Mouse (Mus musculus) MEL (cell line): Measurements from ENCODE around the gene Gm20890. TPM values are rescaled to one million over a fixed set of nuclear protein-coding genes. Genes with fewer than 3 reads are reported as not detected.
"Not testable (repeated sequence)": the region's sequence is repeated elsewhere in the genome, so short reads cannot be mapped to it uniquely, and the experiment has no call there.

ENCODE experiments used
- DNase-seq: peaks from one replicate; pipeline ENCODE4 v3.0.0; 2011; ENCODE audit warnings: low read depth, low spot score
- H3K27ac ChIP-seq: 2 replicates; pipeline ENCODE4 v1.5.1; 2012; ENCODE audit warnings: low read depth, mild to moderate bottlenecking, control low read depth, low read length, moderate library complexity; ENCODE audit not compliant: control insufficient read depth
- H3K27me3 ChIP-seq, 2 experiments: fragments of 150-350 bp in 1 of 2; sonication (generic) in 1 of 2; 2 replicates each; pipeline ENCODE4 v1.6.1; 2012; ENCODE audit warnings: low read length in 2 of 2, mild to moderate bottlenecking in 2 of 2, improper control_type of control experiment in 1 of 2, moderate library complexity in 1 of 2; ENCODE audit not compliant: insufficient read depth in 2 of 2, control insufficient read depth in 1 of 2
- H3K36me3 ChIP-seq, 2 experiments: 2 replicates each; pipeline ENCODE4 v1.6.1; 2012 to 2014; ENCODE audit warnings: low read length in 2 of 2, improper control_type of control experiment in 1 of 2, inconsistent platforms in 1 of 2, mild to moderate bottlenecking in 1 of 2; ENCODE audit not compliant: insufficient read depth in 2 of 2, control insufficient read depth in 1 of 2
- H3K4me1 ChIP-seq, 2 experiments: fragments of 150-350 bp in 1 of 2; sonication (generic) in 1 of 2; 2 replicates each; pipeline ENCODE4 v1.6.1; 2012; ENCODE audit warnings: low read length in 2 of 2, improper control_type of control experiment in 1 of 2, mild to moderate bottlenecking in 1 of 2; ENCODE audit not compliant: insufficient read depth in 2 of 2, control insufficient read depth in 1 of 2
- H3K4me3 ChIP-seq, 2 experiments: fragments of 150-350 bp in 1 of 2; sonication (generic) in 1 of 2; 2 replicates each; pipeline ENCODE4 v1.5.1; 2012; ENCODE audit warnings: low read depth in 2 of 2, low read length in 2 of 2, mild to moderate bottlenecking in 2 of 2, moderate library complexity in 2 of 2, control low read depth in 1 of 2, improper control_type of control experiment in 1 of 2; ENCODE audit not compliant: control insufficient read depth in 1 of 2, insufficient read depth in 1 of 2
- H3K79me2 ChIP-seq: 2 replicates; pipeline ENCODE4 v1.6.1; 2012; ENCODE audit warnings: mild to moderate bottlenecking, low read length, moderate library complexity; ENCODE audit not compliant: control insufficient read depth, poor library complexity, insufficient read depth
- H3K9ac ChIP-seq: 2 replicates; pipeline ENCODE4 v1.6.1; 2012; ENCODE audit warnings: low read depth, mild to moderate bottlenecking, control low read depth, low read length, moderate library complexity; ENCODE audit not compliant: control insufficient read depth, poor library complexity, severe bottlenecking
- H3K9me3 ChIP-seq: fragments of 150-350 bp; sonication (generic); replicated peaks from 2 replicates; pipeline ENCODE4 v1.6.1; 2012; ENCODE audit warnings: mild to moderate bottlenecking, low read length, improper control_type of control experiment, moderate library complexity; ENCODE audit not compliant: insufficient read depth
- polyA plus RNA-seq, 2 experiments: library from polyadenylated mRNA; stranded (reverse) in 1 of 2; unstranded in 1 of 2; fragments of >175 nt in 1 of 2; fragments of >200 nt in 1 of 2; gene quantifications; 2 replicates each; pipeline versions ENCODE4 v1.2.1 to v1.2.4; 2012; ENCODE audit warnings: low replicate concordance in 2 of 2, low read depth in 1 of 2; ENCODE audit not compliant: insufficient read length in 2 of 2, insufficient read depth in 1 of 2, missing spikeins in 1 of 2
- total RNA-seq: library from RNA; depleted of rRNA; stranded (reverse); fragments of 300-350 nt; gene quantifications from 2 replicates; pipeline ENCODE4 v1.2.3, GENCODE M21; 2012; rRNA removed

The Gm20890 gene
- not detected in 2 replicates for total RNA-seq
- not detected for polyA plus RNA-seq

GRCm38 (mm10) chrY:26776699-26777098 lies at the start of gene Gm20890:
Gene Gm20890, minus strand, starts transcription at chrY:26776799.
- H3K9me3 ChIP-seq, H3K27me3 ChIP-seq, H3K4me3 ChIP-seq, H3K4me1 ChIP-seq, H3K9ac ChIP-seq, H3K36me3 ChIP-seq, H3K27ac ChIP-seq, DNase-seq, H3K79me2 ChIP-seq: not testable (repeated sequence)
